Mouse (Mus musculus) stomach, postnatal 0 days (tissue): ENCODE results near the gene Nos3.

Experiments
- CTCF ChIP-seq: IDR thresholded peaks from 2 replicates; pipeline ENCODE4 v1.5.1; 2016; ENCODE audit warnings: antibody characterized with exemption, low read depth, mild to moderate bottlenecking, moderate library complexity
- EP300 ChIP-seq: optimal IDR thresholded peaks from 2 replicates; pipeline ENCODE3; 2016; ENCODE audit warnings: antibody characterized with exemption

GRCm38 (mm10) chr5:24320467-24320813, 44.2 kb upstream of the Nos3 start:
- TF ChIP-seq CTCF (no peak), EP300 (no peak)
